8 mouse cellular contexts compared by ENCODE assay signal in genomic region chr5:25086234-25086633, GRCm38 (mm10). TPM values are rescaled to one million over a fixed set of nuclear protein-coding genes. Genes with fewer than 3 reads are reported as not detected.
DNase-seq lines count a peak whose midpoint lies in the region; ATAC-seq and TF ChIP-seq lines count a peak whose summit lies in the region.

No protein-coding gene starts in this region.

- H3K27ac ChIP-seq in liver, adult 2 months (replicated peaks; ENCODE audit: insufficient read depth, low read depth, low read length), result peak overlapping the region; percentile 11; the same call in 1 of the 2 replicates
- H3K27ac ChIP-seq in liver, embryonic 12.5 days, result no peak overlapping the region
- H3K27ac ChIP-seq in macrophage, result peak overlapping the region; percentile 92
- H3K27ac ChIP-seq in forebrain, embryonic 11.5 days (ENCODE audit: low read depth, low read length), result no peak overlapping the region

- no peak overlapping the region for H3K4me3 ChIP-seq in liver, adult 2 months (ENCODE audit: insufficient read depth, low read depth, low read length)
- no peak overlapping the region for H3K4me3 ChIP-seq in liver, embryonic 12.5 days
- H3K4me3 ChIP-seq in macrophage (ENCODE audit: inconsistent target), result no peak overlapping the region
- no peak overlapping the region for H3K4me3 ChIP-seq in forebrain, embryonic 11.5 days (ENCODE audit: low read depth, low read length)

- TF ChIP-seq POLR2A in liver, adult 2 months (IDR thresholded peaks at IDR 0.05; ENCODE audit: extremely low read depth, insufficient read depth, low read length), result no peak

- H3K36me3 ChIP-seq in liver, adult 2 months (ENCODE audit: control insufficient read depth, insufficient read depth, low read length), result no peaks in the 10 kb centered on the region
- H3K36me3 ChIP-seq in liver, embryonic 12.5 days, result no peaks in the 10 kb centered on the region
- H3K36me3 ChIP-seq in macrophage (ENCODE audit: inconsistent target), result no peaks in the 10 kb centered on the region
- no peaks in the 10 kb centered on the region for H3K36me3 ChIP-seq in forebrain, embryonic 11.5 days (ENCODE audit: control insufficient read depth, insufficient read depth, low read length)

- 21% methylated on average over 4 of the region's 4 CpGs for WGBS in liver, adult 2 months
- 64% methylated on average over 4 of the region's 4 CpGs for WGBS in liver, embryonic 12.5 days (ENCODE audit: insufficient replicate concordance)
- 31% methylated on average over 4 of the region's 4 CpGs for WGBS in macrophage (ENCODE audit: missing documents)
- WGBS in forebrain, embryonic 11.5 days, result 84% methylated on average over 4 of the region's 4 CpGs

- H3K4me2 ChIP-seq in liver, embryonic 12.5 days, result no peak overlapping the region
- no peak overlapping the region for H3K4me2 ChIP-seq in forebrain, embryonic 11.5 days (ENCODE audit: low read depth, low read length, severe bottlenecking)

- H3K79me2 ChIP-seq in liver, adult 2 months (ENCODE audit: control insufficient read depth, insufficient read depth, low read length), result peaks cover 24% of the 10 kb centered on the region; the same call in 1 of the 2 replicates
- H3K79me2 ChIP-seq in macrophage (ENCODE audit: inconsistent target), result peaks cover 50% of the 10 kb centered on the region

- TF ChIP-seq CTCF in liver, adult 2 months (IDR thresholded peaks at IDR 0.05; ENCODE audit: low read depth, low read length), result no peak

- H3K9me3 ChIP-seq in liver, embryonic 12.5 days (replicated peaks), result no peaks in the 10 kb centered on the region
- no peaks in the 10 kb centered on the region for H3K9me3 ChIP-seq in forebrain, embryonic 11.5 days (ENCODE audit: control insufficient read depth, low read length)

- no peaks in the 10 kb centered on the region for H3K27me3 ChIP-seq in liver, adult 2 months (ENCODE audit: control insufficient read depth, insufficient read depth, low read length)
- no peaks in the 10 kb centered on the region for H3K27me3 ChIP-seq in liver, embryonic 12.5 days (replicated peaks)
- H3K27me3 ChIP-seq in forebrain, embryonic 11.5 days (ENCODE audit: control insufficient read depth, insufficient read depth, low read length), result no peaks in the 10 kb centered on the region

- no peak for ATAC-seq in liver, embryonic 12.5 days
- no peak for ATAC-seq in forebrain, embryonic 11.5 days (replicated peaks; ENCODE audit: low FRiP score)

- peaks cover 22% of the 10 kb centered on the region for H3K4me1 ChIP-seq in liver, adult 2 months (ENCODE audit: control insufficient read depth, insufficient read depth, low read length)
- 0 out of 2 replicates have a peak, but pooled peaks cover 2% of the 10 kb centered on the region for H3K4me1 ChIP-seq in liver, embryonic 12.5 days
- H3K4me1 ChIP-seq in forebrain, embryonic 11.5 days (replicated peaks; ENCODE audit: control insufficient read depth, insufficient read depth, low read length), result no peaks in the 10 kb centered on the region

- no peak overlapping the region for H3K9ac ChIP-seq in liver, adult 2 months (ENCODE audit: low read depth, low read length)
- H3K9ac ChIP-seq in liver, embryonic 12.5 days, result no peak overlapping the region
- H3K9ac ChIP-seq in forebrain, embryonic 11.5 days (ENCODE audit: low read length), result no peak overlapping the region

- peak; percentile 87 for DNase-seq in liver, adult 2 months (ENCODE audit: extremely low read depth, low read depth, low spot score)
- peak; percentile 83 to 91 for DNase-seq in adrenal gland, postnatal 36 days
- DNase-seq in frontal cortex, postnatal 36 days (ENCODE audit: low spot score in 2 of 2), result peak; percentile 70 to 75
- peak; percentile 63 for DNase-seq in kidney, postnatal 14 days
- no peak for DNase-seq in embryo, embryonic 9.5 days (ENCODE audit: extremely low spot score)
- no peak for DNase-seq in forebrain, embryonic 11.5 days (ENCODE audit: low spot score)

RNA-seq across cellular contexts. Expression of gene Prkag2, which starts 14.2 kb away (rescaled TPM):
- total RNA-seq in liver, adult 2 months (2014; rRNA removed), result 19.1 and 21.1 TPM in 2 replicates
- 12.4 and 14.8 TPM in 2 replicates for polyA plus RNA-seq in liver, adult 2 months (2012; rRNA removed)
- polyA plus RNA-seq in liver, embryonic 12.5 days (2016; fragmentation: Nextera tagmentation; extraction: Ambion mirVana), result 7.2 TPM in 2 replicates
- 10 to 100 TPM; 36.8 to 42.7 TPM for total RNA-seq in adrenal gland, postnatal 36 days (2021)
- total RNA-seq in macrophage (2018; cell fraction: chromatin; rRNA removed), result 100 to 1,000 TPM in 1 of 26 experiments, 10 to 100 TPM in 24, 1 to 10 TPM in 1; 8.2 to 103 (median 52.7) TPM
- total RNA-seq in macrophage (2018; cell fraction: cytosol; rRNA removed), result 10 to 100 TPM in 22 of 26 experiments, 1 to 10 TPM in 4; 7.2 to 25.8 (median 15.2) TPM
- total RNA-seq in macrophage (2018; cell fraction: nucleus; rRNA removed), result 10 to 100 TPM in 25 of 26 experiments, 1 to 10 TPM in 1; 8.3 to 83.9 (median 31.0) TPM
- polyA plus RNA-seq in macrophage (2018), result 15.5 to 28.2 TPM (median 23.0 TPM) in 3 replicates
- 51.9 and 54.4 TPM in 2 replicates for polyA plus RNA-seq in forebrain, embryonic 11.5 days (2014; fragmentation: Nextera tagmentation; extraction: Ambion mirVana)

Comparison
In these comparisons a context has a peak if more than half of its experiments do, and no peak if none do; other contexts are left out.
1. H3K27ac ChIP-seq: peak in liver, adult 2 months (single experiment) and macrophage (single experiment); none in liver, embryonic 12.5 days (single experiment) and forebrain, embryonic 11.5 days (single experiment).
2. DNase-seq: peak in liver, adult 2 months (single experiment), adrenal gland, postnatal 36 days (2 of 2), frontal cortex, postnatal 36 days (2 of 2) and kidney, postnatal 14 days (single experiment); none in embryo, embryonic 9.5 days (single experiment) and forebrain, embryonic 11.5 days (single experiment).